Mouse (Mus musculus) T-helper 2 cell (primary cell): ENCODE measurements around the gene Ercc1.

Experiments used
- in situ Hi-C: fragments of 300-600 bp; cut with MboI, MseI; formaldehyde crosslinking; loops from one replicate; pipeline ENCODE4 v1.15.1; 2025; ENCODE audit warnings: high pct_unique_total_duplicates

Ercc1 gene

DNA sequence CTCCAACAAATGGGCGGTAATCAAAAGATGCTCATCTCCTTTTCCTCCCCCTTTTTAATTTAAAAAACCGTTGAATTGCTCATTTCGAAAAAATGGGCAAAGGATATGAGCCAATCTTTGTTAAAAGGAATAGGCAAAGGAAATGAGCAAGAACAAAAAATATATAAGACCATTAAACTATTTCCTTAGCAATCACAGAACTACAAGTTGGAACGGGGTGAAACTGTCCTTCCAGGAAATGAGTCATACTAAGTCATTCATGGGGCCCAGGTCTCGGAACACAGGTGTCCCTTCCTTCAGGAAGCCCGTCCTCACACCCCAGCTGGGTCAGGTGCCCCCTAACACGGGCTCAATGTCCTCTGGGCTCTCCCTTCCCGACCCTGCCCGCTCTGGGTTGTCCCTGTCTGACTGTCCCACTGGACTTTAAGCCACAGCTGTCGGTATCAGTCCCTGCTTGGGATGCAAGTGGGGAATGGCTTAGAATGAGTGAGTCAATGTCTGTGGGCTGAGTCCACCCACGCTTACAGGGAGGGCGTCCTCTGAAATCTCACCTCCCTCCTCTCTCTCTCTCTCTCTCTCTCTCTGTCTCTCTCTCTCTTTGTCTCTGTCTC, at the start of gene Ercc1:
Gene Ercc1, plus strand, starts transcription at position 542 of the 611 bp plus-strand sequence.
- in situ Hi-C loops = loop anchor here (5.0 kb wide), 1 partner anchor 37 kb away; no protein-coding TSS in a partner anchor

DNA sequence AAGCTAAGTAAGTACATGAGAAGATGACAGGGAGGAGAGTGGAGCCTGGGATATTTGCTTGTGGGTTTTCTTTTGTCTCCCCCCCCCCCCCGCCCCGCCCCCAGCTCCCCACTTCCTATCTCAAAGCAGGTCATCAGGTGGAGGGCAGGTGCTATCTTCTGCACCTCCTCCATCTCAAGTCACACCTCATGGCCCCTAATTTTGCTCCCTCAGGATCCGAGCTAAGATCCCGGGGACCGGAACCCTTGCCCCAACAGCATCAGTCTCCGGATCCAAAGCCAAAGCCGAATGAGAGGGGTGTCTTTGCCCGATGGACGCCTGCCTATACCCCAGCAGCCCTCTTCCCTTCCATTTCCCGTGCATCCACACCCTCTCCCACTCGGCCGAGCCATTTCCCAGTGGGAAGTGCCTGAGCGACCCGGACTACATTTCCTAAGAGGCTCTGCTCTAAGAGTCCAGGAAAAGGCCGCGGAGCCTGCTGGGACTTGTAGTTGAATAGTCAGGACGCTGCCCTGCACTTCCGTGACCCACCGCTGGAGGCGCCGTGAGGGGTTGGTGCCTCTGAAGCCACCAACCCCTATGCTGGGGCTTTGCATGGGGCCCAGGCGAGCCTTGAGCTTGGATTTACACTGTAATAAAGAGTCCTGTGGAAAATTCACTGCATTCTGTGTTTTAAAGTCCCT, 48.9 kb upstream of the Ercc1 start:
- in situ Hi-C loops = no loop called here

DNA sequence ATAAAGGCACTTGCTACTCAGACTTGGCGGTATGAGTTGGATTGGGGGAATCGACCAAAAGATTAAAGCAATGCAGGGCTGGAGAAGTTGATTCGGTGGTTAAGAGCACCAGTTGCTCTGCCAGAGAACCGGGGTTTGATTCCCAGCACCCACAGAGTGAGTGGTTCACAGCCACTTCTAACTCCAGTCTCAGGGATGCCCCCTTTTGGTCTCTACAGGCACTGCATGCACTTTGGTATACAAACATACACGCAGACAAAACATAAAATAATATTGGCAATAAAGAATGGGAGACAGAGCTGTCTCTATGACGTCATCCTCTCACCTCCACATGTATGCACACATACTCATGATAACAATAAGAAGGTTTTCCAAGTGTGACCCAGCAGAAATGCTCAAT, 47.5 kb upstream of the Ercc1 start:
- in situ Hi-C loops = no loop called here

DNA sequence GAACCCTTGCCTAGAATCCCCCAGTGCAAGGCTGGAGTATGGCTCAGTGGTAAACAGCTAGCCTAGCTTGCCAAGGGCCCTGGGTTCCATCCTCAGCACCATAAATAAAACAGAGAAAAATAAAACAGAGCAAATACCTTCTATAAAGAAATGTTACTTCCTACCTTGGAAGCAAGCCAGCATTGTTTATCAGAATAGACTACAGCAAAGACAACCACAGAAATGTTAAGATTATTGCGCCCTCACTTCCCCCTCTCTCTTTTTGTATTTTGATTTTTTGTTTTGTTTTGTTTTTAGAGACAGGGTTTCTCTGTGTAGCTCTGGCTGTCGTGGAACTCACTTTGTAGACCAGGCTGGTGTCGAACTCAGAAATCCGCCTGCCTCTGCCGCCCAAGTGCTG, 46.8 kb upstream of the Ercc1 start:
- in situ Hi-C loops = no loop called here

DNA sequence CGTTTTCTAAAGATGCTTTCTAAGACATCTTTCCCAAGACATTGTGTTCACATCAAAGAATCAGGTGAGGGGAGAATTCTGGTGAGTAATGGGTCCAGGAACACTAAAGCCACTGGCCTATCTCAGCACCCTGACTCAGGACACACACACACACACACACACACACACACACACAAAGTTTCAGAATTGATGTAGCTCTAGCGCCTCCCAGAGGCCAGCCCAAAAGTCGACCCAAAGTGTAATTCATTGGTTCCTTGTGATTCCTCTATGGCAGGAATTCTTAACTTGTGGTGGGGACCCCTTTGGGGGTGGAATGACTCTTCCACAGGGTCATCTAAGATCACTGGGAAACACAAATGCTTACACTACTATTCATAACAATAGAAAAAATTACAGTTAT, 45.4 kb upstream of the Ercc1 start:
- in situ Hi-C loops = no loop called here

DNA sequence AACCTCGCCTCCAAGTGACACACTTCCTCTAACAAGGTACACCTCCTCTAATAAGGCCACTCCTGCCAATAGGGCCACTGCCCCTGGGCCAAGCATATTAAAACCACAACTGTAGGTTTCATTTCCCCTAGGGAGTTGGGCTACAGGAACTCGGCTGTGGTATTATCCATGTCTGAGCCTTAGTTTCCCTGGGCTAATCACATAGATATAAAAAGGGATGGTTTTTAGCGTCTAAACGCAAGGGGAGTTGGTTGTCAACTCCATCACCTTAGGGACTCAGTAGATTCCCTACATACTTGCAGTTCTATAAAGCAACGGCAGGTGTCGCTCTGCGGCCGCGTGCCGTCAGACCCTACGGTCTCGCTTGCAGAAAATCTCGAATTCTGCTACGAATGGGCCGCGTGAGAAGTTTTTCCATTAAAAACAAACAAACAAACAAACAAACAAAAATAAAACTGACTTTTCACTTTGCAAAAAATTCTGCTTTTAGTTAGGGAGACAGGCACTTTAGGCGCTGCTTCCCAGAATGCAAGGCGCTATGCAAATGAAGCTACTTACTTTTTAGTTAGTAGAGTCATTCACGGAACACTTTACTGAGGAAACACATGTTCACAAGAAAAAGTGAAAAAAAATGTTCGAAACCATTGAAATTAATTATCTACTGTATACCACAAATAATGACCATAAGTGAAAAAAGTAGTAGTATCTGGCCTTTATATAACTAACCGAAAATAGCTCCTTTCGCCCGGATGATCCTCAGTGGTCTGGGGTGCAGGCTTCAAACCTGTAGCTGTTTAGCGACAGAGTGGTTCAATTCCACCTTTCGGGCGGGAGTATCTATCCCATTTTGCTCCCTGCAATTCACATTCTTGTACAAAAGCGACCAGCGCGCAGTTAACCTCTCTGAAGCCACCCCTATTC, 43.8 kb upstream of the Ercc1 start:
- in situ Hi-C loops = no loop called here

DNA sequence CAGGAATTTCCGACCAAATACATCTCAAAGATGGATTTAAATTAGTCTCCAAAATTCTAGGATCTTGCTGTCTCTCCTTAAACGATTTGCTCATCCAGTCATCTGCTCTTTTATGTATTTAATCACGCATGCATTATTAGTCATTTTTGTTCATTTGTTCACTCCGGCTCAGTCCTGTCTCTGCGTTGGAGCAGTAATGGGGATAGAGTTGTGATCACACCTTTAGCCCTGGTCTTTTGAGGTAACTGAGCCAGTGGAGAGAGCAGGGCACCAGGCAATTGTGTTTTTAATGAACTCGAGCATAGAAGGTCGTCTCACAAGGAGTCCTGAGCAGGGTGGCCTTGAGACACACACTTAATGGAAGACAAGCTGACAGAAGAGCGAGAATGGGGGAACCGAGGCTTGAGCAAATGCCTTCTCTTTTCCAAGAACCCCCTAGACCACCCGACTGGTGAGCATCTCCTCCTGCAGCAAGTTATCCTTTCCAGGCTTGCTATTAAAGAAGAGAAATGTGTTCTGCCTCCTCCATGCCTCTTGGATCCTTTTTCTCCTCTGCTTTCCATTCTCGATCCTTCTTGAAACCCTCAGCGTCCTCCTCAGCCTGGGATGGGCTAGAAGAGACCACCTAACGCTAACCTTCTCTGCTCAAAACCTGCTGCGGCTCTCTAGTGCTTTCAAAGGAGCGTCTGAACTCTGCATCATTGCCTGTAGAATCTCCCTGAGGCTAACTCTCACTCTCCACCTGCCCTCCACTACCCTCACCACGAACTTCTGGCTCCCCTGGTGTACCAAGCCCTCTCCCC, 42.9 kb upstream of the Ercc1 start:
- in situ Hi-C loops = no loop called here

DNA sequence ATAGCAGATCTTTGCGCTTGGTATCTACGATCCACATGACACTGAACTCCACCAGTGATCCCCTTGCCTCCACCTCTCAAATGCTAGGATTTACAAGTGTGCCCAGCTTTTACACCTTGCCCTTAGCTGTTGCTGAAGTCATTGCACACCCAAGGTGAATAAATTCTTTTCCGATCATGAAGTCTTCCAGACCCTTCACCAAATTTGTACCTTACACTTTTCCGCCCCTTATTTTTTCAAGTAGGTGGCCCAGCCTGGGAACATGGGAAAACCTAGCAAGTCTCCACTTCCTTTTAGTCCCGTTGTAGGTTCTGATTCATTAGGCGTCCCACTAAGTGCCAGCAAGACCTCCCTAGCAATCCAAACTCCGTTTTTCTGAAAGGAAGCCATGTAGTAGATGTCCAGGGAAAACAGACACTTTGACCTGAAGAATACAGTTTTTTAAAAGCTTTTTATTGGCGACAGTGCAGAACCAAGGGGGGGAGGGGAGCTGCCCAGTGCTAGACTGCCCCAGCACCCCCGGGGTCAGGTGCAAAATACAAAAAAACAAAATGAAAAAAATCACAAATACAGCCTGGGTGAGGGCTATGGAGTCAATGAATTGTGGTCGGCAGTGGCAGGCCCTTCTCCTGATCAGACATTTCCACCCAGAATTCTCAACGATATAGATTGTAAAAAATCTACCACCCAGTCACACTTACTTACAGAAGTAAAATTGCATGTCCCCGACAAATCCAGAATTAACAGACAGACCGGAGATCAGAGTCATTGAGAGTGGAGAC, 42.1 kb upstream of the Ercc1 start:
- in situ Hi-C loops = no loop called here

DNA sequence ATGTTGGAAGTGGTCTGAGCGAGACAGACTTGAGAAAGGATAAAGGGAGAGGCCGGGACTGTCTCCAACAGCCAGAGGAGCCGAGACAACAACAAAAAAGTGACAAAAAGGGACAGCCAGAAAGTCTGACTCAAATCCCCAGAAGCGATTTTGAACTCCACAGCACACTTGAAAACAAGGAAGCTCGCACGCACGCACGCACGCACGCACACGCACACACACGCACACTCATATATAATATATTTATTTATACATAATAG, 41.6 kb upstream of the Ercc1 start:
- in situ Hi-C loops = no loop called here

DNA sequence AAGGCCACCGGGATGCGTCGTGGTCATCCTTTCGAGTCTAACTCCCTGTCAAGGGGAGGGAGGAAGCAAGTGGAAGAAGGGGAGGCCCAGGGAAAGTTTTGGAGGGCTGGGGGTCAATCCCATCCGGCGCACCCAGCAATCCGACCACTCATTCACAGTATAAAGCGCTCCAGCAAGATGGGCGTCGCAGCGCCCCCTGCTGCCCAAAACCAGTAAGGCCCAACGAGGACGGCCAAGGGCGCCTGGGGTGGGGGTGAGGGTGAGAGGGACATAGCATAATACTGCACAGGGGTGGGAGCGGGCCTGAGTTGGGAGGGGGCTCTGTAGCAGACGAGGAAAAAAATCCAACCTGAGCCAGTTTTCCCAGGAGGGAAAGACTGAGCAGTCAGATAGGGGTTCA, 40.8 kb upstream of the Ercc1 start:
- in situ Hi-C loops = no loop called here

DNA sequence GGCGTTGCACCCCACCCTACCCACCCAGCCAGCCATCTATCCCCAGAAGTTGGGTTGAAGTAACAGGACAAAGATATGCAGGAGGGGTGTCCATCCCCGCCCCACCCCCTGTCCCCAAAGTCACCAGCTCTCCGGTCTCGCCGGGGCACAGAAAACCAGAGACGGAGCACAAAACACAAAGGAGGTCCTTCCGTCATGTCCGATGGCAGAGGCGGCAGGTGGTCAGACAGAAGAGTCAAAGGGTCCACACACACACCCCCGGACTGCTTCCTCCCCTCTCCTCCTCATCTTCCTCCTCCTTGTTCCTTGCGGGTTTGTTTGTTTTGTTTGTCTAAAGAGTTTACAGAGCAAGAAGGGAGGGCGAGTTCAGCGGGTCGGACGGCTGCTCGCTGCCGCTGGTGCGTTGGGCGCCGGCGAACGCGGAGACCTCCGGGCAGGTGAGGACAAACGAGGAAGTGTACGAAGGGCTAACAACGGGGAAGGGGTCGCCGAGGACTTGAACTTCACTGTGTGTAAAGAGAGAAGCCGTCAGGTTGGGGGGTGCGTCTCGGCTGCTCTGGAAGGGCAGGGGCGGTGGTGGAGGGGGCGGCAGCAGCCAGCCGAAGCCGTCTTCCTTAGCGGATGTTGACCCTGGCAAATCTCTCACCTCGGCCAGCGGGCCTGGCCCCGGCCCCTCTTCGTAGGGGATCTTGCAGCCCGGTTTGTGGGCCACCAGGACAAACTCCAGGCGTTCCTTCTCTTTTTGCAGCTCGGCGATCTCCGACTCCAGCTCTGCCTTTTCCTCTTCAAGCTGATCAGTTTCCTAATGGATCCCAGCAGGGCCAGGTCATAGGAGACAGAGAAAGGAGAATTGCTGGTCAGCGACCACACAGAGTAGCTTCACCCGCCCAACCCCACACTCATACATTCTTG, 39.8 kb upstream of the Ercc1 start:
- in situ Hi-C loops = loop anchor here (5.0 kb wide), 1 partner anchor 38 kb away; the partner anchor contains the start of gene Ercc1

DNA sequence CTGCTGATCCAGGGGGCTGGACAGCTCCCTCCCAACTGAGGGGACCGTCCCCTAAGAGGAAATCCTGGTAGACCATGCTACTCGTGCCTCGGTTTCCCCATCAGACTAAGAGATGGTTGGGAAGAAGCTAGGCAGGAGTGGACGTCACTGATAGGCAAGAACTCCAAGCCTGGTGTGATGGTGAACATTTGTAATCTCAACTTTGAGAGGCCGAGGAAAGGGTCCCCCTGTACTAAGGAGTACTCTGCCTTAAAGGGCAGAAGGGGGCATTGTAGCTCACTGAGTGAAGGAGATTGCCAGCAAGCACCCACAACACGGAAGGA, 39.2 kb upstream of the Ercc1 start:
- in situ Hi-C loops = loop anchor here (5.0 kb wide), 1 partner anchor 37 kb away; the partner anchor contains the start of gene Ercc1

DNA sequence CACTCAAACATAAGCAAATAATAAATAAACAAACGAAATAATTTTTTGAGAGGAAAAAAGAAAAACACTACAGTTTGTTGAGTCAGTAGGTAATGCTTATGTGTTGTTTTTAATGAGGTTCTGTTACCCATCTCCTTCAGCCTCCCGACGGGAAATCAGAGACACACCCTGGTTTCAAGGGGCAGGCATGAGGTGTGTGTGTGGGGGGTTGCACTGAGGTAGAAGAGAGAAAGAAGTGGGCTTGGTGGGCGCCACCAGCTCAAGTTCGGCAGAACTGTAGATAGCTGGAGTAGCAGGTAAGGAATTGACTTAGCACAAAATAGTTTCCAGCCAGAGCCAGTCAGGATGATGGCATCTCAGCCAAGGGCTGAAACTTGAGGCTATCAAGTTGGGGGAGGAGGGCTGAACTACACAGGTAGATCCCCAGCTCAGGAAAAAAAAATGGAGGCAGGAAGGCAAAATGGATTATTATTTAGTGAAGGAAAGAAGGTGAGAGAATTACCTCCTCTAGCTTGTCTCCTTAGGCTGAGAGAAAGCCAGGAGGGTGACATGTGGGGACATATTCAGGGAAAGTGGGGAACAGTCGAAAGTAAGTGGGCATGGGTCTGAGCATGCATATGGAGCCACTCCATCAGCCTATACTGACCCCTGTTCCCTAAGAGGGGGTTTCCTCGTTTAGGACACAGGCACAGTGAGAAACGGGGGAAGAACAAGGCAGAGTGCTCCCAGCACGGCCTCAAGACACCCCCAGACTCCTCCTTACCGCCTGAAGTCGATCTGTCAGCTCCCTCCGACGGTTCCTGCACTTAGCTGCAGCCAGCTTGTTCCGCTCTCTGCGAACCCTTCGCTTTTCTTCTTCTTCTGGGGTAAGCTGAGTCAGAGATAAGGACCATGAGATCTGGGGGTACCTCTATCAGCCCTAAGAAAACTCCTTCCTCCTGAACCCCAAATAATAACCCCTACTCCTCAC, 38.5 kb upstream of the Ercc1 start:
- in situ Hi-C loops = loop anchor here (5.0 kb wide), 1 partner anchor 36 kb away; the partner anchor contains the start of gene Ercc1

DNA sequence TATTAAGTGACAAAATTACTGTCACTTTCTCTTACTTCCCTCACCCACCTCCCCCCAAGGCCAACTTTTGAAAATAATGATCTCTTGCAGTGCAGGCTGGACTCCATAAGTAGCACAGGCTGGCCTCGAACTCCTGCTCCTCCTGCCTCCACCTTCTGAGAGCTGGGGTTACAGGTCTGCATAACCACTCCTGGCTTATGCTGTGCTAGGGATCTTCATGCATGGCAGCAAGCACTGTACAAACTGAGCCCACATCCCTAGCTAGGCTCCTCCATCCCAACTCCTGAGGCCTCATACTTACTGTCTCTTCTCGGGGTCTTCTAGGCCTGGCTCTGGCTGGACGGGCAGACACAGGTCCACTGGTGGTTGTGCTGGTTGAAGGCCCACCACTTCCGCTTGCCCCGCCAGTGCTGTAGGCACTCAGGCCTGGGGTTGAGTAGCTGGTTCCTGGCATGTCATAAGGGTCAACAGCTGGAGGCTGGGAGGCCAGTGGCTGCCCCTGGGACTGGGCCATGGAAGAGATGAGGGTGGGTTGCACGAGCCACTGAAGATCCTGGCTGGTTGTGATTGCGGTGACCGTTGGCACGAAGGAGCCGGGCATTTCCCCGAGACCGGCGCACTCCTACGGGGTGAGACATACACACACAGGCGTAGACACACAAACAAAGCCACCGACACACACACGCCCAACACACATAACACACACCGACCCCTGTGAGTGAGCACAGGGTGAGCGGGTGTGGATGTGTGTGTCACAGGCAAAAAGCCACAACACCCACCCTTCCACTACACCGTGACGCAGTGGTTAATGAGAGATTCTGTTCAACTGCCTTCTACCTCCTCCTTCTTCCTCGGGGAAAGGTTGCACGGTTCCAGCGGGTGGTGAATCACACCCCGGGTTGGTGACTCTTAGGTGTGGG, 37.5 kb upstream of the Ercc1 start:
- in situ Hi-C loops = loop anchor here (5.0 kb wide), 1 partner anchor 35 kb away; the partner anchor contains the start of gene Ercc1

DNA sequence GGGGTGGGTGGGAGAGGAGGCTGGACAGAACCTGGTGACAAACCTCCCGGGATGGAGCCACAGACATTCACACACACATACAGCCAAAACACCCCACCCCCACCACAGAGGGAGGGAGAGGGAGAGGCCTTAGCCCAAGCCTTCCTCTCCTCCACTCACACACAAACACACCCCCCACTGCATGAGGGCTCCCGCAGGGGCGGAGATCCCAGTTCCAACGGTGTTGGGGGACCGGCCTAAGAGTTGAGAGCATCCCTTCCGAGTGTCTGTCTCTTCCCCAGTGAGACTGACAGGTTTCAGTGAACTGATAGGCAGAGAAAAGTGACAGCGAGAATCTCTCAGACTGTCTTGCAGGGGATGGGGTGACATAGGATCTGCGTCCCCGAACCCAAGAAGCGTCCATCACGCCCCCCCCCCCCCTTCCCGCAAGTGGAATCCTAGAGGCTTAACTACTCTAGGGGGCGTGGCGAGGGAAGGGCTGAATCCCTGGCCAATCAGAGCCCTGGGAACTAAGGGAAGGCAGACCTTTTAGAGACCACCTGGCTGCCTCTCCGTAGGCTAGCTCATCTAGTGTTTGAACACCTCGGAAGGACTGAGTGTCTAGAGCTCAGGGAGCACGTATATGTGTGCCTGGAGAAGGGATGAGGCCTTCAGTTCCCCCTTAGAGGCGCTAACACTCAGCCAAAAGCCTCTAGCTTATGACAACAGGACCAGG, 36.7 kb upstream of the Ercc1 start:
- in situ Hi-C loops = loop anchor here (5.0 kb wide), 1 partner anchor 34 kb away; the partner anchor contains the start of gene Ercc1

DNA sequence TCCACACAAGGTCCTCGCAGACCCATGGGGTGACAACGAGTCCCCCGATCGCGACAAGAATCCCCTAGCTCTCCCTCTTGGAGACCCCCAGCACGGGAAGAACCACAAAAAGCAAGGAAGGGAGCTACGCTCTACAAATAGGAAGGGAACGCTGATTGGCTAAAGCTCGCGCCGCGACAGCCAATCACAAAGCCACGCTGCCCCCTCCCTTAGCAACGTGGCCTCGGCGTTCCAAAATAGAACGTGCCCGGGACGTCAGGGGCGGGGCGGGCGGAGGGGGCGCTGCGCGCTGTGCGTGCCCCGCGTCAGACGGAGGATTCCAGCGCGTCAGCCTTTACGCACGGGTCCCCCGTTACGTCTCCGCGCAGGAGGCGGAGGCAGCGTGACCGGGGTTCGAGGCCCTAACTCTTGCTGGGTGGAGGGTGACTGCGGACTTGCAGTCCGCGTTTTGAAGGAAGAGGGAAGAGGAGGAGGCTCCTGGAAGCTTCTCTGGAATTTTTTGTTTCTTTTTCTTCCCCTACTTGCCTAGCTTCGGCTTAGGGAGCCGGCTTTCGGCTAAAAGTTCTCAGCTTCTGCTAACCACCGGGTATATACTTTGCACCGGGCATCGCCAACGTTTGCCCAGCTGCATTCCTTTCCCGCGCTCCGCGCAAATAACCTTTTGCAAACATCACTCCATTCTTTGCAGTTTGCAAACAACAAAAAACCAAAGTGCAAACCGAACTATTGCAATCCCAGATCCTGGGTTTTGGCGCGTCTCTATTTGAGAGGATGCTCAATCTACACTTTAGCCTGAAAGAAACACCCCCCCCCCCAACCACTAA, 35.9 kb upstream of the Ercc1 start:
- in situ Hi-C loops = loop anchor here (5.0 kb wide), 1 partner anchor 34 kb away; the partner anchor contains the start of gene Ercc1
